Mouse (Mus musculus): ENCODE data around the gene Nadk. TPM values are rescaled to one million over a fixed set of nuclear protein-coding genes. Genes with fewer than 3 reads are reported as not detected.

Nadk gene
- polyA plus RNA-seq, 1 experiment, result 83.0 TPM

- H3K79me2 ChIP-seq (ENCODE audit: control insufficient read depth, insufficient read depth), result peaks cover 38% of the 10 kb centered on the region
- H3K27me3 ChIP-seq (ENCODE audit: control insufficient read depth, insufficient read depth, insufficient read length), result no peaks in the 10 kb centered on the region
- H3K4me2 ChIP-seq (ENCODE audit: low read depth), result no peak overlapping the region
- peaks cover 79% of the 10 kb centered on the region for H3K36me3 ChIP-seq (ENCODE audit: control insufficient read depth, insufficient read depth)
- TF ChIP-seq CEBPB (IDR thresholded peaks at IDR 0.05; ENCODE audit: insufficient read depth, poor library complexity, severe bottlenecking) (no peak), MYOD1 (IDR thresholded peaks at IDR 0.05; ENCODE audit: control insufficient read depth in 1 of 3, insufficient read length in 2 of 3, low read depth in 2 of 3) (no peak), USF1 (IDR thresholded peaks at IDR 0.05; ENCODE audit: low read depth) (no peak), TCF3 (IDR thresholded peaks at IDR 0.05; ENCODE audit: insufficient read length, low read depth) (no peak), TCF12 (IDR thresholded peaks at IDR 0.05; ENCODE audit: insufficient read depth, poor library complexity, severe bottlenecking) (no peak), MYOG (IDR thresholded peaks at IDR 0.05; ENCODE audit: control insufficient read depth in 1 of 3, insufficient read depth in 1 of 3, insufficient read length in 2 of 3, low read depth in 2 of 3) (no peak), SRF (IDR thresholded peaks at IDR 0.05; ENCODE audit: control insufficient read depth, insufficient read length, low read depth) (no peak), E2F4 (IDR thresholded peaks at IDR 0.05; ENCODE audit: insufficient read depth) (no peak), MAX (IDR thresholded peaks at IDR 0.05; ENCODE audit: low read depth) (no peak), POLR2A (IDR thresholded peaks at IDR 0.05; ENCODE audit: insufficient read length, low read depth) (no peak), POLR2AphosphoS2 (IDR thresholded peaks at IDR 0.05; ENCODE audit: insufficient read length, low read depth) (no peak), REST (IDR thresholded peaks at IDR 0.05; ENCODE audit: insufficient read depth, insufficient read length) (no peak)
- H3ac ChIP-seq (ENCODE audit: control insufficient read depth, insufficient read length), result no peak overlapping the region
- H3K4me3 ChIP-seq, result no peak overlapping the region
Measured at GRCm38 (mm10) chr4:155552917-155553532, 9.2 kb upstream of the Nadk start.

GRCm38 (mm10) chr4:155554880-155555279 is 7.3 kb upstream of the Nadk start:
- no peak overlapping the region for H3K4me3 ChIP-seq
- no peaks in the 10 kb centered on the region for H3K27me3 ChIP-seq (ENCODE audit: control insufficient read depth, insufficient read depth, insufficient read length)
- H3K4me2 ChIP-seq (ENCODE audit: low read depth), result no peak overlapping the region
- peaks cover 81% of the 10 kb centered on the region for H3K36me3 ChIP-seq (ENCODE audit: control insufficient read depth, insufficient read depth)
- no peak for TF ChIP-seq POLR2A (IDR thresholded peaks at IDR 0.05; ENCODE audit: insufficient read length, low read depth)
- H3ac ChIP-seq (ENCODE audit: control insufficient read depth, insufficient read length), result no peak overlapping the region
- H3K79me2 ChIP-seq (ENCODE audit: control insufficient read depth, insufficient read depth), result peaks cover 20% of the 10 kb centered on the region

- H3ac ChIP-seq (ENCODE audit: control insufficient read depth, insufficient read length), result no peak overlapping the region
Measured at GRCm38 (mm10) chr4:155555464-155555863, 6.7 kb upstream of the Nadk start.

GRCm38 (mm10) chr4:155559454-155559853 is 2.7 kb upstream of the Nadk start:
- TF ChIP-seq REST (IDR thresholded peaks at IDR 0.05; ENCODE audit: insufficient read depth, insufficient read length) (no peak), SRF (IDR thresholded peaks at IDR 0.05; ENCODE audit: control insufficient read depth, insufficient read length, low read depth) (no peak), CEBPB (IDR thresholded peaks at IDR 0.05; ENCODE audit: insufficient read depth, poor library complexity, severe bottlenecking) (no peak), POLR2A (IDR thresholded peaks at IDR 0.05; ENCODE audit: insufficient read length, low read depth) (no peak), MYOG (IDR thresholded peaks at IDR 0.05; ENCODE audit: control insufficient read depth in 1 of 3, insufficient read depth in 1 of 3, insufficient read length in 2 of 3, low read depth in 2 of 3) (no peak), TCF12 (IDR thresholded peaks at IDR 0.05; ENCODE audit: insufficient read depth, poor library complexity, severe bottlenecking) (no peak), MAX (IDR thresholded peaks at IDR 0.05; ENCODE audit: low read depth) (no peak), USF1 (IDR thresholded peaks at IDR 0.05; ENCODE audit: low read depth) (no peak), E2F4 (IDR thresholded peaks at IDR 0.05; ENCODE audit: insufficient read depth) (no peak)
- peaks cover 59% of the 10 kb centered on the region for H3K36me3 ChIP-seq (ENCODE audit: control insufficient read depth, insufficient read depth)
- H3ac ChIP-seq (ENCODE audit: control insufficient read depth, insufficient read length), result no peak overlapping the region
- H3K79me2 ChIP-seq (ENCODE audit: control insufficient read depth, insufficient read depth), result peaks cover 4% of the 10 kb centered on the region
- H3K4me2 ChIP-seq (ENCODE audit: low read depth), result no peak overlapping the region
- H3K27me3 ChIP-seq (ENCODE audit: control insufficient read depth, insufficient read depth, insufficient read length), result no peaks in the 10 kb centered on the region
- no peak overlapping the region for H3K4me3 ChIP-seq

More at GRCm38 (mm10) chr4:155555464-155555863, 6.7 kb upstream of the Nadk start:
- H3K79me2 ChIP-seq (ENCODE audit: control insufficient read depth, insufficient read depth), result peaks cover 14% of the 10 kb centered on the region
- peaks cover 87% of the 10 kb centered on the region for H3K36me3 ChIP-seq (ENCODE audit: control insufficient read depth, insufficient read depth)
- no peak overlapping the region for H3K4me2 ChIP-seq (ENCODE audit: low read depth)
- H3K27me3 ChIP-seq (ENCODE audit: control insufficient read depth, insufficient read depth, insufficient read length), result no peaks in the 10 kb centered on the region
- TF ChIP-seq SRF (IDR thresholded peaks at IDR 0.05; ENCODE audit: control insufficient read depth, insufficient read length, low read depth) (no peak), REST (IDR thresholded peaks at IDR 0.05; ENCODE audit: insufficient read depth, insufficient read length) (peak; percentile 35), MYOD1 (IDR thresholded peaks at IDR 0.05; ENCODE audit: control insufficient read depth in 1 of 3, insufficient read length in 2 of 3, low read depth in 2 of 3) (peak in 2 of 3 experiments; percentile 12 to 44)
- H3K4me3 ChIP-seq, result no peak overlapping the region

GRCm38 (mm10) chr4:155560932-155561331 is 1.2 kb upstream of the Nadk start:
- no peak overlapping the region for H3ac ChIP-seq (ENCODE audit: control insufficient read depth, insufficient read length)
- peaks cover 19% of the 10 kb centered on the region for H3K79me2 ChIP-seq (ENCODE audit: control insufficient read depth, insufficient read depth)
- H3K4me2 ChIP-seq (ENCODE audit: low read depth), result no peak overlapping the region
- no peak overlapping the region for H3K4me3 ChIP-seq
- H3K27me3 ChIP-seq (ENCODE audit: control insufficient read depth, insufficient read depth, insufficient read length), result no peaks in the 10 kb centered on the region
- peaks cover 44% of the 10 kb centered on the region for H3K36me3 ChIP-seq (ENCODE audit: control insufficient read depth, insufficient read depth)
- TF ChIP-seq POLR2AphosphoS2 (IDR thresholded peaks at IDR 0.05; ENCODE audit: insufficient read length, low read depth), result no peak
- TF ChIP-seq USF1 (IDR thresholded peaks at IDR 0.05; ENCODE audit: low read depth), result no peak
- no peak for TF ChIP-seq MYOG (IDR thresholded peaks at IDR 0.05; ENCODE audit: control insufficient read depth in 1 of 3, insufficient read depth in 1 of 3, insufficient read length in 2 of 3, low read depth in 2 of 3)
